Mouse (Mus musculus) E14TG2a.4 (cell line): Measurements from ENCODE around the gene Ganc.

ENCODE experiments used
- CTCF ChIP-seq: conservative IDR thresholded peaks from 2 replicates; pipeline ENCODE4 v1.5.1; 2014; ENCODE audit warnings: low read length
- NANOG ChIP-seq: IDR thresholded peaks from 2 replicates; pipeline ENCODE4 v1.6.1; 2014; ENCODE audit warnings: borderline replicate concordance, low read length, mixed read lengths
- POU5F1 ChIP-seq: IDR thresholded peaks from 2 replicates; pipeline ENCODE4 v1.6.1; 2014; ENCODE audit warnings: low read length, borderline replicate concordance

DNA sequence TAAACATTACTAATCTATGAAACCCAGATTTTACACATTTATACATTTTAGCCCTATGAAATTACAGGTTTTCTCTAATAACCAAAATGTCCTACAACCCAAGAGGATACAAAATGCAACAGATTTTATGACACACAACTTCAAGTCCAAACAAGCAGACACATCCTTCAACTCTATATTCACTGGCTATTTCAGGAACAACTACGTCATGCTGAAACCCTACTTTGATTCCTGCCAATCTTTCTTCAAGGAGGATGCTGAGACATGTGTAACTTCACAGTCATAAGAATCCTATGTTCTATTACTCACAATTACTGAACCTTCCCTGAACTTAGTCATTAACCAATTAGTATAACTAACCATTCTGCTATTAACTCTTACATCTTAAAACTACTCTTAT is 16.4 kb upstream of the Ganc start:
- TF ChIP-seq CTCF (no peak), POU5F1 (no peak), NANOG (no peak)
